Mouse (Mus musculus): Measurements from ENCODE around the gene Zfp955b.
"Not testable (repeated sequence)": the region's sequence is repeated elsewhere in the genome, so short reads cannot be mapped to it uniquely, and the experiment has no call there.

The Zfp955b gene

DNA sequence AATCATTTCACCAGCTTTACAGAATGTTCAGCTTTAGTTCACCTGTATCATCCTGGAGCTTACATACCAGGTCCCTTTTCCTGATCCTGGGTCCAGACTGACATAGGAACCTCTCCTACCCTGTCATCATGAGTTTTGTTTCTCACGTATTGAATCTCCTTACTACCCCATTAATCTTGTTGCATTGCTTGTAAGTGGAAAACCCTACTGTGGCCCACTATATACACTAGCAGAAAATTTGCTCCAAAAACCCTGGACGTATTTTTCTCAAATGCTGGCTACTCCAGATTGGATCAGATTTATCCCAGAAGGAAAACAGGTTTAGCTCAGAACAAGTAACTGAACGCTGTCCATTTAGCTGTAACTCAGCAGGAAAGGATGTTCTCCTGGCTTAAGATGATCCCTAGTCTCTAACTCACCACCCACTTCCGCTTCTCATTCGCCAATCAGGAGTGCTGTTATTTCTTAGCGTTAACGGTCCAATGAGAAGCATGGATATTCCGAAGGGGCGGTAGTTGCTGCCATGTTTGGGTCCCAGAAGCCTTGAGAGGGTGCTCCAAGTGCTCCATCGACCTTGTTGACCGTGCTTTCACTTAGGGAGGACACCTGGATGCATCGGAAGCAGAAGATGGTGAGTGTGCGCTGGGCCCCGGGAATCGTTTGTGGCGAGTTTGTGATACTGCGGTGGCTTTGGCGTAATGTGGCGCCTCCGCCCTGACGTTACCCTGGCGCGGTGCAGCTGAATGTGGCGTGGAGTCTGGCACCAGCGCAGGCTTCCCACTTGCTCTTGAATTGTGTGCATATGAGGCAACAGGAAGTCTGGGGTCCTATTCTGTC is at the start of gene Zfp955b:
Gene Zfp955b (plus strand): TSS at position 506 of the 837 bp plus-strand sequence.
- DNase-seq (ENCODE audit: low spot score) = not testable (repeated sequence)

DNA sequence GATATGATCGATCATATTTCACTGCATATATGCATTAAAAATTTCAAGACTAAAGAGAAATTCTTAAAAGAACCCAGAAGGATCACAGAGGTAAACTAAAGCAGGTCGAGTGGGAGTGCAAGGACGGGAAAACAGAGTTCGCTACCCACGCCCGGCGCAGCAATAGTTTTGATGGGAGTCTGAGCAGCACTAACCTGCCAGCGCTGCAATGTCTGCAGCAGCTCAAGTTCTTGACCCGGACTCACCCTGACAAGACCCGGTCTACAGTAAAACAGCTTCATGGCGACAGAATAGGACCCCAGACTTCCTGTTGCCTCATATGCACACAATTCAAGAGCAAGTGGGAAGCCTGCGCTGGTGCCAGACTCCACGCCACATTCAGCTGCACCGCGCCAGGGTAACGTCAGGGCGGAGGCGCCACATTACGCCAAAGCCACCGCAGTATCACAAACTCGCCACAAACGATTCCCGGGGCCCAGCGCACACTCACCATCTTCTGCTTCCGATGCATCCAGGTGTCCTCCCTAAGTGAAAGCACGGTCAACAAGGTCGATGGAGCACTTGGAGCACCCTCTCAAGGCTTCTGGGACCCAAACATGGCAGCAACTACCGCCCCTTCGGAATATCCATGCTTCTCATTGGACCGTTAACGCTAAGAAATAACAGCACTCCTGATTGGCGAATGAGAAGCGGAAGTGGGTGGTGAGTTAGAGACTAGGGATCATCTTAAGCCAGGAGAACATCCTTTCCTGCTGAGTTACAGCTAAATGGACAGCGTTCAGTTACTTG is 34.6 kb upstream of the Zfp955b start, which contains the start of gene Zfp955a:
Gene Zfp955a (minus strand): TSS at position 616 of the 789 bp plus-strand sequence.
- not testable (repeated sequence) for DNase-seq (ENCODE audit: low spot score)

- not testable (repeated sequence) for DNase-seq (ENCODE audit: low spot score)
Measured at GRCm38 (mm10) chr17:33255319-33255657, 34.1 kb upstream of the Zfp955b start.

DNA sequence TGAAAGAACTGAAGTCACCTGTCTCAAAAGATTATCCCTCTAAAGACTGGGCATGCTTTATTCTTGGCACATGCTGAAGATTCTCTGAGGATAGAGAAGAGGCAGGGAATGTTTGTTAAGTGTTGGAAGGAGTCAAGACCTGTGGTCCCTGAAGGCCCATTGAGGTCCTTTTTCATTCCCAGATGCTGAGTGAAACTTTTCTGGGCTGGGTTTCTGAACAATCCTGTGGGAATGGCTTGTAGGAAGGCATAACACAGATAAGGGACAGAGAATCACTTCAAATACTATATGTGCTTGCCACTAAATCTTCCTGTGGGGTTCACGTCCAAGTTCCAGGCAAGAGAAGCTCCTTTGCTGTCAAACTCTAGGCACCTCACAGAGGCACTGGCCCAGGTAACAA is 25.0 kb upstream of the Zfp955b start, which contains the start of gene Olfr63:
Gene Olfr63 (plus strand): TSS at position 301 of the 400 bp plus-strand sequence.
- DNase-seq (ENCODE audit: low spot score) = no peak

- no peak for DNase-seq (ENCODE audit: low spot score)
Measured at GRCm38 (mm10) chr17:33268907-33269306, 20.4 kb upstream of the Zfp955b start.

DNA sequence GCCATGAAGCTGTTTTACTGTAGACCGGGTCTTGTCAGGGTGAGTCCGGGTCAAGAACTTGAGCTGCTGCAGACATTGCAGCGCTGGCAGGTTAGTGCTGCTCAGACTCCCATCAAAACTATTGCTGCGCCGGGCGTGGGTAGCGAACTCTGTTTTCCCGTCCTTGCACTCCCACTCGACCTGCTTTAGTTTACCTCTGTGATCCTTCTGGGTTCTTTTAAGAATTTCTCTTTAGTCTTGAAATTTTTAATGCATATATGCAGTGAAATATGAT is 469 bp downstream of the Zfp955b start:
- not testable (repeated sequence) for DNase-seq (ENCODE audit: low spot score)

GRCm38 (mm10) chr17:33352981-33353380 is 63.6 kb downstream of the Zfp955b start:
- no peak for DNase-seq (ENCODE audit: low spot score)
